Mouse (Mus musculus) cerebellum, adult 18-20 months (tissue): Measurements from ENCODE around the gene Olfr792.

Experiments
- DNase-seq, 2 experiments: peaks; one replicate each; pipeline ENCODE4 v3.0.0; 2021

The Olfr792 gene

GRCm38 (mm10) chr10:129538862-129539261 is at the start of gene Olfr792:
Gene Olfr792, plus strand, starts transcription at chr10:129539162.
- DNase-seq, result no peak

- DNase-seq, result no peak
Observed at GRCm38 (mm10) chr10:129490101-129490500, 48.9 kb upstream of the Olfr792 start.

DNA sequence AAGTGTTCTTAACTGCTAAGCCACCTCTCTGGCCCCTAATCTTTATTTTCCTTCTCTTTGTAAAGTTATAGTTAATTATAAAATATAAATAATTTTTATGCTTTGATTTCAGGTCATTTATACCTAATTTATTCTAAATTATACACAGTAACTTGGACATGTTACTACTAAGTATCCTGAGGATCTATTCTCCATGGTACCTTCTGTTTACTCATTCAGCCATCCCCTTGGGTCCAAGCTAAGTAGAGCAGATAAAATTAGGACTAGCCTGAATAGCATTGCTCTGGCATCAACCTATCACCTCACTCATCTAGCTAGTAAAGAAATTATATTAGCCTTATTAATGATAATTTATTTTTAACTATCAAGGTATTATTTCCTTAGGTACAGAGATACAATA is 40.8 kb upstream of the Olfr792 start, which contains the start of gene Olfr790:
Gene Olfr790, plus strand, starts transcription at position 301 of the 400 bp plus-strand sequence.
- DNase-seq, result no peak

DNA sequence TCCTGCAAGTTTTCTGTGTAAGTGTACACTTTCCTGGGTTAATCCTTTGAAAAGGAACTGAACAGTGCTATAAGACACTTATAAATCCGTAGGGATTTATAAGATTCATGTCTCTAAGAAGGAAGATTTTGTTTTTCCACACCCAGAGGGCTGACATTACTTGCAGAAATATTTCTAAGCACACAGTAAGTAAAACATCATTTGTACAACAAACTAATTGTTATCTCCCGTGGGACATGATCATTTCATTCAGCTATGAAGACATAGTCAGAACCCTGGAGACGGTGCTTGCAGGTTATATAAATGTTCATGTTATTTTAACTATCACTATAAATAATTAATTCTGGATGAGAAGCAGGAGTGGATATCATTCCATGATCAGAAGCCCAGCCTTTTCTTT is 17.5 kb upstream of the Olfr792 start, which contains the start of gene Olfr791:
Gene Olfr791, plus strand, starts transcription at position 301 of the 400 bp plus-strand sequence.
- DNase-seq, result no peak

DNA sequence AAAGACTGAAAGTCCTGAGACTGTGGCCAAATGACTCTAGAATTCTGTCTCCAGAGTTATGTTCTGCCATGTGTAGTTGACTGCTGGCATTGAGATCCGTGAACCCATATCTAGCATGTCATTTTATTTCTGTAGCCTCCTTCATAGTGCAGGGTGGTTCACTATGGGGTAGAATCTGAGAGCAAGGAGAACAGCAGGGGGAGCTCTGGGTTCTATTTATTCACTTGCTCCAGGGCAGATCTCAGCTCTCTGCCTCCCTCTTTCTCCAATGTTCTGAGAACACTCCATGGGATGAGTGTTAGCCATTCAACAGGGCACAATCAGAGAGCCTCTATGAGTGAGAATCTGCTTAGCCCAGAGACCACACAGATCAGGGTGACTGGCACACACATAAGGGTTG is 10.4 kb downstream of the Olfr792 start:
- DNase-seq, result no peak

DNA sequence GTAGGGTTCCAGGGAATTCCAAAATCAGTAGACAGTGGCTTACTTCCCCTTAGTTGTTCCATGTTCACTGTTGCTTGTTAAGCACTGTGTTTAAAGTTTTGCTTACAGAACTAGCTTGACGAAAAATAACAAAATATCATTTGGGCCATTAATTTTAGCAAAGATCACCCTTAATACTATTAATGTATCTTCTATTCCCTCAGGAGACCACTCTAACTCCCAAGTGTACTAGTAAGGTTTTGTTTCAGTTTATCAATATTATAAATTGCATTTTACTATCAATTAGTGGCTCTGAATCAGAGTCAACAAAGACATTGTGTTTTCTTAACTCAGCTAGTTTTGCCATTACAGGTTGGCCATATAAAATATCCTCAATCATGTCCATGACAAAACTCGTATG is 28.4 kb downstream of the Olfr792 start, which contains the start of gene Olfr794:
Gene Olfr794, plus strand, starts transcription at position 301 of the 400 bp plus-strand sequence.
- DNase-seq, result no peak

GRCm38 (mm10) chr10:129577066-129577465 is 38.1 kb downstream of the Olfr792 start:
- DNase-seq, result no peak
